Mouse (Mus musculus) kidney, postnatal 4 days (tissue): ENCODE data around the gene Sardh.

Experiments used
- DNase-seq, 2 experiments: peaks; one replicate each; pipeline ENCODE4 v3.0.0; 2021; ENCODE audit warnings: mixed read lengths in 2 of 2

Gene Sardh

GRCm38 (mm10) chr2:27164796-27165590 lies 83.1 kb downstream of the Sardh start, which contains the start of gene Dbh:
Gene Dbh, plus strand, starts transcription at chr2:27165233.
- DNase-seq, result no peak

GRCm38 (mm10) chr2:27163851-27164250 lies 84.3 kb downstream of the Sardh start:
- DNase-seq, result no peak

- DNase-seq, result no peak
Measured at GRCm38 (mm10) chr2:27162656-27163055, 85.5 kb downstream of the Sardh start.

- no peak for DNase-seq
Measured at GRCm38 (mm10) chr2:27161526-27161925, 86.6 kb downstream of the Sardh start.

- no peak for DNase-seq
Measured at GRCm38 (mm10) chr2:27156596-27156995, 91.5 kb downstream of the Sardh start.

DNA sequence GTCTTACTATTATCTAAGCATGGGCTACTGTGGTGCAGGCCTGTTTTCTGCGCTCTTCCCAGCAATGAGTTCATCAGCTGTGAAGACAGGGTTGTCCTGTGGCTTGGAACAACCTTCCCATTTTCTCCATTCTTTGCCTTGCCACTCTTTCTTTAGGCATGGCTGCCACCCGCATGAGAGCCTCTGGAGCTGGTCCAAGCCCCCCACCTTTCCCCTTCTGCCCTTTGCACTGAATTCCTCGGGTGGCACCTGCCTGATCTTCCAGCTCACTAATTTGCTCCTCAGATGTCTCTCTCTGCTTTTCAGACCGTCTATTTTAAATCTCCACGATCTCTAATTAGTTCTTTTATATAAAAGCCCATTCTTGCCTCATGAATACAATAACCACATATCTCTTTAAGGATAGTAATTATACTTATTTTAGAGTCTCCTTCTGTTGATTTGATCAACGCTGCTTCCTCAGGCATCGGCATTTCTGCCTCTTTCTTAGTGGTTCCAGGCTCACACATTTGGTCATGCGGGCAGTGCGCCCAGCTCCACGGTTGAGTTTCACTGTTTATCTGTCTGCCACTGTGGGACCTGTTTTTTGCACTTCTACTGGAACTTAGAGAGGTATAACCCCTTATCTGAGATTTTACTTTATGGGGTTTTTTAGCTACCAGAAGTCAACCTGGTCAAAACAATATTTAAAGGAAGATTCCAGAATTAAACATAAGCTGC lies 93.5 kb downstream of the Sardh start:
- peak; percentile 24 to 57 for DNase-seq

- DNase-seq, result no peak
Measured at GRCm38 (mm10) chr2:27149457-27149856, 98.7 kb downstream of the Sardh start.

GRCm38 (mm10) chr2:27146840-27147239 lies 101.3 kb downstream of the Sardh start:
- DNase-seq, result no peak

GRCm38 (mm10) chr2:27144957-27145356 lies 103.2 kb downstream of the Sardh start:
- no peak for DNase-seq

DNA sequence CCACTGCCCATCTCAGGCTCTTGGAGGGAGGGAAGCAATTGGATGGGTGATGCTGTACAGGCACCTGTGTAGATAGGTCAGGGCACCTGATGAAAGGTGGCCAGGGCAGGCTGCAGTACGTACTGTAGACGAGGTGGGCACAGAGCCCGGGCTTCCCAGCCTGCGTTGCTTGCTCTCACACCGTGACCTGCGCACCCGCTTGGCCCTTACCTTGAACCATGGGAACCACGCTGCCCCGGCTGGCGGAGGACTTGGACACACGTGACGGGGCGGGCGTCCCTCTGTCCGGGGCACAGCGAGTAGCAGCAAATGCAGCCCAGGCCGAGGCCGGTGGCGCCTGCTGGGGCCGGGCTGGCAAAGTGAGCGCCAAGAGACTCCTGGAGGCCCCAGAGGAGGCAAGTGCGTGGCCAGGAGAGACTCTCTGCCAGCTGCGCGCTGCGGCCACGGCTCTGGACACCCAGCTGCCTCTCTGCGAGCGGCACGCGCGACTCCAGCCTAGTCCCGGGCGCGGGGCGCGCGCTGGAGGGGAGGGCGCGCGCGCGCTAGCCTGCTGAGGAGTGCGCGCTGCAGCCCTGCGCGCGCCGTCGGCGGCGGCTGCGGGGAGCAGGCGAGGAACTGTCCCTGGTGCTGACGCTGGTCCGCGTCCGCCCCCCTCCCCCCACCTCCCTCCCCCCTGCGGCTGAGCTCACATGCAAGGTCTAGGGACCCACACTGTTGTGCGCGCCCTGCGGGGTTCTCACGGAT lies 106.0 kb downstream of the Sardh start, which contains the start of gene Fam163b:
Fam163b (minus strand) TSS at position 542 of the 744 bp plus-strand sequence.
- DNase-seq, result peak; percentile 77 to 82
